Comparison of ENCODE assay signal across 36 mouse cellular contexts in the genomic region with DNA sequence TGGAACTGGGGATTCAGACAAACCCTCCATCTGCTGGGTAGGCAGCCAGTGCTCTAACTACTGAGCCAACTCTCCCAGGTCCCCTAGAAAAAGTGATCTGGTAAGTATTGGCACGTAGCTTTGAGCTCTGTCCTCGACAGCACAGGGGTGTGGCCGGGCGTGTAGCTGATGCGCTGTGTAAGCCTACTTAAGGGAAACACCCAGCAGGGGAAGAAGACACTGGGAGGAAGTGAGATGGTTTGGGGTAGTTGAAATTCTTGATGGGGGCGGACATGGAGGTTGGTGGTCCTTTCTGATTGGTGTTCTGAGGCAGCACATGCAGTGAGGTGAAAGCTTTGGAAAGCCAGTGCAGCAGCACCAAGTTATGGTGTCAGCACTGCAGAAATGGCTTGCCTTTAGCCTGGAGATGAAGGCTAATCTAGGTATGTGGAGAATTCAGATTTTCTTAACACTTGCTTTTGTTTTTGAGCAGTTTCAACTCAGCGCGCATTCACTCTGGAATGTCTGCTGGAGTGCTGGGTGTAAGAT. TPM values are rescaled to one million over a fixed set of nuclear protein-coding genes. Genes with fewer than 3 reads are reported as not detected.
A peak's percentile ranks its signal among the peaks of the same experiment; 100 is the strongest.
DNase-seq lines count a peak whose midpoint lies in the region; ATAC-seq and TF ChIP-seq lines count a peak whose summit lies in the region.
"Had no signal": no experiment of that assay in that cellular context is flagged by ENCODE, and none has a peak within 500 bp of the region (broad histone marks: within the 10 kb centered on the region; RNA-seq: fewer than 3 reads in every experiment).

No protein-coding gene starts in this region.

- in situ Hi-C loops in ES-E14 (cut with MboI; ENCODE audit: low sequenced_read_pairs in 2 of 2, unreplicated experiment in 2 of 2) = no loop called here

- peaks cover 0 to 12% of the 10 kb centered on the region in 2 experiments; a peak in 2 of 4 replicates for H3K4me1 ChIP-seq in ES-E14 (ENCODE audit: control insufficient read depth in 2 of 2, insufficient read depth in 2 of 2, low read length in 2 of 2, poor library complexity in 1 of 2)
- H3K4me1 ChIP-seq in bone marrow, adult 2 months (ENCODE audit: control insufficient read depth, insufficient read depth, low read length) = no peaks in the 10 kb centered on the region; the same call in 1 of the 2 replicates
- H3K4me1 ChIP-seq: embryonic facial prominence, embryonic 12.5 days; heart, embryonic 12.5 days; limb, embryonic 10.5 days; limb, embryonic 15.5 days; neural tube, embryonic 12.5 days had no signal

- WGBS in bone marrow, adult 2 months = 49% methylated on average over 8 of the region's 8 CpGs

- H3K36me3 ChIP-seq in ES-E14 (ENCODE audit: control insufficient read depth, insufficient read depth, low read length, poor library complexity, severe bottlenecking) = peaks cover 60% of the 10 kb centered on the region

- H3K9ac ChIP-seq in ES-E14 (ENCODE audit: insufficient read depth, low read depth, low read length, poor library complexity, severe bottlenecking) = no peak overlapping the region
- H3K9ac ChIP-seq: embryonic facial prominence, embryonic 12.5 days; heart, embryonic 12.5 days; hindbrain, embryonic 14.5 days; limb, embryonic 15.5 days; neural tube, embryonic 12.5 days had no signal

- H3K4me3 ChIP-seq in ES-E14 (ENCODE audit: insufficient read depth in 1 of 2, low read depth in 1 of 2, low read length in 2 of 2, poor library complexity in 1 of 2, severe bottlenecking in 1 of 2) = no peak overlapping the region
- peak overlapping the region; percentile 46 for H3K4me3 ChIP-seq in bone marrow, adult 2 months (replicated peaks; ENCODE audit: control insufficient read depth, low read depth, low read length)
- H3K4me3 ChIP-seq: embryonic facial prominence, embryonic 12.5 days; heart, embryonic 12.5 days; limb, embryonic 10.5 days; limb, embryonic 15.5 days; neural tube, embryonic 12.5 days had no signal

- no peak for TF ChIP-seq CTCF in bone marrow, adult 2 months (IDR thresholded peaks at IDR 0.05; ENCODE audit: control insufficient read depth, insufficient read depth, low read length)

- H3K27ac ChIP-seq in ES-E14 (ENCODE audit: insufficient read depth, low read depth, low read length, poor library complexity, severe bottlenecking) = peak overlapping the region; percentile 0; the same call in 1 of the 2 replicates
- H3K27ac ChIP-seq in bone marrow, adult 2 months (ENCODE audit: control insufficient read depth, insufficient read depth, low read depth, low read length, poor library complexity) = peak overlapping the region; percentile 69
- H3K27ac ChIP-seq: embryonic facial prominence, embryonic 12.5 days; hindbrain, embryonic 14.5 days; limb, embryonic 10.5 days; limb, embryonic 15.5 days; neural tube, embryonic 12.5 days; stomach, postnatal 0 days had no signal

- no peaks in the 10 kb centered on the region for H3K9me3 ChIP-seq in ES-E14 (ENCODE audit: control insufficient read depth, insufficient read depth, low read depth, low read length)
- H3K9me3 ChIP-seq: embryonic facial prominence, embryonic 12.5 days; heart, embryonic 12.5 days; limb, embryonic 10.5 days; limb, embryonic 15.5 days; neural tube, embryonic 12.5 days had no signal

- ATAC-seq in megakaryocyte, adult 5-6 weeks (ENCODE audit: poor library complexity, severe bottlenecking) = peak; percentile 75
- ATAC-seq: forebrain, embryonic 14.5 days; intestine, postnatal 0 days; lung, postnatal 0 days had no signal

- DNase-seq in ES-E14 (ENCODE audit: low read depth, low spot score) = no peak
- no peak for DNase-seq in layer of hippocampus, adult 11-12 months (ENCODE audit: low spot score)
- no peak for DNase-seq in cerebellum, adult 9-11 months
- DNase-seq in adrenal gland, adult 18-20 months (ENCODE audit: low spot score in 2 of 2) = no peak
- no peak for DNase-seq in adrenal gland, postnatal 36 days
- DNase-seq: cerebellum, adult 11 months; cerebellum, adult 9-10 months; embryo, embryonic 11 days; gastrocnemius, postnatal 25 days; kidney, postnatal 4 days; lung, adult 18-20 months; lung, postnatal 4 days; midbrain, embryonic 14.5 days; right cerebral cortex, postnatal 4 days; thymus, adult 18-20 months; thymus, postnatal 25 days had no signal

- no peak for TF ChIP-seq POLR2A in bone marrow, adult 2 months (IDR thresholded peaks at IDR 0.05; ENCODE audit: borderline replicate concordance, control insufficient read depth, low read depth, low read length)

TF ChIP-seq in ES-E14, 5 proteins besides CTCF, POLR2A, EP300 and RAD21:
- TF ChIP-seq ZC3H11A (IDR thresholded peaks at IDR 0.05; ENCODE audit: borderline replicate concordance, low read depth, low read length) = no peak
- TF ChIP-seq MAFK (IDR thresholded peaks at IDR 0.05; ENCODE audit: insufficient read depth, low read depth, low read length) = no peak
- no peak for TF ChIP-seq ZNF384 (IDR thresholded peaks at IDR 0.05; ENCODE audit: low read depth, low read length)
- no peak for TF ChIP-seq HCFC1 (IDR thresholded peaks at IDR 0.05; ENCODE audit: borderline replicate concordance, insufficient read depth, low read length)
- no peak for TF ChIP-seq CHD2 (IDR thresholded peaks at IDR 0.05; ENCODE audit: low read depth, low read length)

RNA-seq across cellular contexts. Expression of a gene that starts 11.9 kb away (rescaled TPM):
- 115 and 147 TPM in 2 replicates for total RNA-seq in ES-E14 (2012; rRNA removed)
- 37.2 and 47.4 TPM in 2 replicates for polyA plus RNA-seq in bone marrow, adult 2 months (2011; ENCODE audit: insufficient read depth, insufficient read length, low replicate concordance, missing spikeins)
- total RNA-seq in megakaryocyte, adult 5-6 weeks (2015) = 60.7 and 64.7 TPM in 2 replicates
- 110 and 114 TPM in 2 replicates for total RNA-seq in megakaryocyte, adult 5-6 weeks (2017)
- total RNA-seq in adrenal gland, adult 18-20 months (2021) = 10 to 100 TPM; 60.3 to 66.3 TPM
- 10 to 100 TPM; 63.9 to 73.6 TPM for total RNA-seq in adrenal gland, postnatal 36 days (2021)

RNA-seq across cellular contexts. Expression of a gene that starts 22.8 kb away (rescaled TPM):
- total RNA-seq in ES-E14 (2012; rRNA removed) = not detected in 2 replicates
- not detected in 2 replicates for polyA plus RNA-seq in bone marrow, adult 2 months (2011; ENCODE audit: insufficient read depth, insufficient read length, low replicate concordance, missing spikeins)
- not detected in 2 replicates for total RNA-seq in megakaryocyte, adult 5-6 weeks (2015)
- total RNA-seq in megakaryocyte, adult 5-6 weeks (2017) = not detected in 2 replicates
- total RNA-seq in adrenal gland, adult 18-20 months (2021) = not detected
- total RNA-seq in adrenal gland, postnatal 36 days (2021) = under 1 TPM in 1 of 2 experiments, not detected in 1; 0.40 TPM
- total RNA-seq: gastrocnemius, adult 18-20 months; gastrocnemius, postnatal 25 days; heart, adult 18-20 months; hematopoietic stem cell, adult 5-6 weeks; left cerebral cortex, postnatal 10 days had no signal
- polyA plus RNA-seq: C2C12; embryonic facial prominence, embryonic 12.5 days; forebrain, embryonic 14.5 days; heart, embryonic 12.5 days; heart, postnatal 0 days; hindbrain, embryonic 14.5 days; intestine, postnatal 0 days; kidney, embryonic 14.5 days; limb, embryonic 10.5 days; limb, embryonic 15.5 days; lung, postnatal 0 days; midbrain, embryonic 14.5 days; neural tube, embryonic 12.5 days; spleen, adult 2 months; stomach, postnatal 0 days had no signal

RNA-seq across cellular contexts. Expression of a gene that starts 23.5 kb away (rescaled TPM):
- total RNA-seq in ES-E14 (2012; rRNA removed) = 19.9 and 48.1 TPM in 2 replicates
- polyA plus RNA-seq in bone marrow, adult 2 months (2011; ENCODE audit: insufficient read depth, insufficient read length, low replicate concordance, missing spikeins) = 5.6 TPM in 1 of 2 replicates, not detected in the other
- total RNA-seq in megakaryocyte, adult 5-6 weeks (2015) = 0.45 and 1.1 TPM in 2 replicates
- total RNA-seq in megakaryocyte, adult 5-6 weeks (2017) = 2.4 TPM in 1 of 2 replicates, not detected in the other
- total RNA-seq in adrenal gland, adult 18-20 months (2021) = under 1 TPM; 0.29 to 0.80 TPM
- under 1 TPM; 0.30 to 0.43 TPM for total RNA-seq in adrenal gland, postnatal 36 days (2021)
- total RNA-seq: gastrocnemius, adult 18-20 months; gastrocnemius, postnatal 25 days had no signal
- polyA plus RNA-seq: C2C12; forebrain, embryonic 14.5 days; heart, embryonic 12.5 days; heart, postnatal 0 days; kidney, embryonic 14.5 days; limb, embryonic 10.5 days; neural tube, embryonic 12.5 days; stomach, postnatal 0 days had no signal
